Mouse (Mus musculus) liver, postnatal 0 days (tissue): ENCODE results near the gene Slc15a2. TPM values are rescaled to one million over a fixed set of nuclear protein-coding genes. Genes with fewer than 3 reads are reported as not detected.

Experiments used
- ATAC-seq: fragments of 200-750 bp; cut with Nextera tagmentation; 2 replicates; pipeline ENCODE4 v1.8.0; 2017; ENCODE audit warnings: mild to moderate bottlenecking, moderate library complexity
- DNase-seq: peaks from one replicate; pipeline ENCODE4 v3.0.0-alpha.2; 2016
- H3K27ac ChIP-seq: fragments of 300-500 bp; sonication (generic); 2 replicates; pipeline ENCODE4 v1.5.1; 2014; ENCODE audit warnings: antibody characterized with exemption, moderate library complexity, mild to moderate bottlenecking, low read depth
- H3K27me3 ChIP-seq: fragments of 300-500 bp; sonication (generic); 2 replicates; pipeline ENCODE4 v1.6.1; 2014; ENCODE audit warnings: low read length, control low read depth, mixed read lengths; ENCODE audit not compliant: insufficient read depth
- H3K36me3 ChIP-seq: fragments of 300-500 bp; sonication (generic); replicated peaks from 2 replicates; pipeline ENCODE4 v1.6.1; 2014; ENCODE audit warnings: mild to moderate bottlenecking, control low read depth, low read length, moderate library complexity, mixed read lengths; ENCODE audit not compliant: insufficient read depth
- H3K4me1 ChIP-seq: fragments of 300-500 bp; sonication (generic); 2 replicates; pipeline ENCODE4 v1.6.1; 2014; ENCODE audit warnings: antibody characterized with exemption, mild to moderate bottlenecking, control low read depth; ENCODE audit not compliant: insufficient read depth
- H3K4me2 ChIP-seq: fragments of 300-500 bp; sonication (generic); 2 replicates; pipeline ENCODE4 v1.6.1; 2014; ENCODE audit warnings: low read depth, mild to moderate bottlenecking, low read length, moderate library complexity, mixed read lengths
- H3K4me3 ChIP-seq: fragments of 300-500 bp; sonication (generic); 2 replicates; pipeline ENCODE4 v1.5.1; 2014; ENCODE audit warnings: low read depth, low read length
- H3K9ac ChIP-seq: fragments of 300-500 bp; sonication (generic); replicated peaks from 2 replicates; pipeline ENCODE4 v1.6.1; 2014; ENCODE audit warnings: mild to moderate bottlenecking, moderate library complexity
- H3K9me3 ChIP-seq: fragments of 300-500 bp; sonication (generic); 2 replicates; pipeline ENCODE4 v1.6.1; 2016; ENCODE audit warnings: mild to moderate bottlenecking, control low read depth, low read length, mixed read lengths
- CTCF ChIP-seq: sonication (generic); IDR thresholded peaks from 2 replicates; pipeline ENCODE4 v1.5.1; 2016; ENCODE audit warnings: antibody characterized with exemption, low read depth
- EP300 ChIP-seq: IDR thresholded peaks from 2 replicates; pipeline ENCODE4 v1.6.1; 2016; ENCODE audit warnings: antibody characterized with exemption, low read depth, mild to moderate bottlenecking
- WGBS: fragments of 180-500 bp; shearing (Covaris S2); extraction: QIAGEN DNeasy Blood & Tissue Kit; methylation state at CpG from one replicate; pipeline ENCODE4 v1.1.7; 2014; ENCODE audit not compliant: insufficient replicate concordance; 5-methylcytosine and 5-hydroxymethylcytosine counted together
- polyA plus RNA-seq: library from polyadenylated mRNA; unstranded; fragments of >200 nt; fragmentation: Nextera tagmentation; extraction: Ambion mirVana; gene quantifications from 2 replicates; pipeline ENCODE4 v1.2.1, GENCODE M21; 2015

The Slc15a2 gene
- polyA plus RNA-seq, 1 experiment from 2014 or later, result 1.8 TPM

GRCm38 (mm10) chr16:36820016-36820415, 35.3 kb upstream of the Slc15a2 start:
- no peak overlapping the region for H3K9ac ChIP-seq
- H3K36me3 ChIP-seq, result no peaks in the 10 kb centered on the region
- no peak for ATAC-seq
- DNase-seq, result no peak
- no peak overlapping the region for H3K4me3 ChIP-seq
- H3K27ac ChIP-seq, result no peak overlapping the region
- H3K9me3 ChIP-seq, result no peaks in the 10 kb centered on the region
- no peaks in the 10 kb centered on the region for H3K4me1 ChIP-seq
- H3K4me2 ChIP-seq, result no peak overlapping the region
- H3K27me3 ChIP-seq, result no peaks in the 10 kb centered on the region
- 74% methylated on average over 6 of the region's 6 CpGs for WGBS
- TF ChIP-seq CTCF (no peak), EP300 (no peak)

- Histone ChIP-seq H3K4me1 (no peaks in the 10 kb centered on the region), H3K9ac (no peak overlapping the region), H3K4me2 (no peak overlapping the region), H3K4me3 (no peak overlapping the region), H3K36me3 (no peaks in the 10 kb centered on the region), H3K9me3 (no peaks in the 10 kb centered on the region), H3K27ac (no peak overlapping the region), H3K27me3 (no peaks in the 10 kb centered on the region)
- ATAC-seq (peak; percentile 83), DNase-seq (peak; percentile 60)
- TF ChIP-seq CTCF (peak; percentile 77), EP300 (no peak)
- WGBS, result 19% methylated on average over 7 of the region's 7 CpGs
Measured at GRCm38 (mm10) chr16:36817321-36817926, 32.7 kb upstream of the Slc15a2 start.

GRCm38 (mm10) chr16:36816916-36817315, 32.2 kb upstream of the Slc15a2 start:
- no peak overlapping the region for H3K4me3 ChIP-seq
- DNase-seq, result no peak
- ATAC-seq, result 0 out of 2 replicates have a peak, but pooled peaks have one; percentile 29

GRCm38 (mm10) chr16:36813680-36814079, 28.9 kb upstream of the Slc15a2 start:
- H3K27ac ChIP-seq, result no peak overlapping the region
- no peak overlapping the region for H3K4me3 ChIP-seq
- H3K27me3 ChIP-seq, result no peaks in the 10 kb centered on the region
- no peaks in the 10 kb centered on the region for H3K36me3 ChIP-seq
- H3K4me2 ChIP-seq, result no peak overlapping the region
- TF ChIP-seq CTCF, result no peak
- TF ChIP-seq EP300, result no peak
- H3K4me1 ChIP-seq, result no peaks in the 10 kb centered on the region
- no peak overlapping the region for H3K9ac ChIP-seq
- ATAC-seq, result no peak
- WGBS, result 63% methylated on average over 3 of the region's 3 CpGs
- no peak for DNase-seq
- no peaks in the 10 kb centered on the region for H3K9me3 ChIP-seq

More at GRCm38 (mm10) chr16:36816916-36817315, 32.2 kb upstream of the Slc15a2 start:
- no peaks in the 10 kb centered on the region for H3K27me3 ChIP-seq
- no peak overlapping the region for H3K27ac ChIP-seq
- no peaks in the 10 kb centered on the region for H3K36me3 ChIP-seq
- no peak for TF ChIP-seq EP300
- H3K9me3 ChIP-seq, result no peaks in the 10 kb centered on the region
- no peaks in the 10 kb centered on the region for H3K4me1 ChIP-seq
- H3K9ac ChIP-seq, result no peak overlapping the region
- no peak overlapping the region for H3K4me2 ChIP-seq

GRCm38 (mm10) chr16:36808616-36809015, 23.9 kb upstream of the Slc15a2 start:
- WGBS, result 71% methylated on average over 3 of the region's 3 CpGs
- Histone ChIP-seq H3K36me3 (no peaks in the 10 kb centered on the region), H3K4me2 (no peak overlapping the region), H3K4me1 (no peaks in the 10 kb centered on the region), H3K27me3 (no peaks in the 10 kb centered on the region), H3K9me3 (no peaks in the 10 kb centered on the region), H3K9ac (no peak overlapping the region), H3K27ac (no peak overlapping the region), H3K4me3 (no peak overlapping the region)
- TF ChIP-seq EP300 (no peak), CTCF (no peak)
- DNase-seq, result no peak
- ATAC-seq, result no peak

- peak; percentile 50 for TF ChIP-seq CTCF
- no peak for TF ChIP-seq EP300
- WGBS, result 92% methylated on average over 3 of the region's 3 CpGs
- no peak for ATAC-seq
- Histone ChIP-seq H3K4me2 (no peak overlapping the region), H3K36me3 (no peaks in the 10 kb centered on the region), H3K9me3 (0 out of 2 replicates have a peak, but pooled peaks cover 3% of the 10 kb centered on the region), H3K4me1 (no peaks in the 10 kb centered on the region), H3K4me3 (no peak overlapping the region), H3K27ac (no peak overlapping the region), H3K9ac (no peak overlapping the region), H3K27me3 (no peaks in the 10 kb centered on the region)
- no peak for DNase-seq
Measured at GRCm38 (mm10) chr16:36802361-36802760, 17.6 kb upstream of the Slc15a2 start.

GRCm38 (mm10) chr16:36798334-36798733, 13.6 kb upstream of the Slc15a2 start:
- no peak for ATAC-seq

More at GRCm38 (mm10) chr16:36798334-36798733, 13.6 kb upstream of the Slc15a2 start:
- TF ChIP-seq CTCF (no peak), EP300 (no peak)
- H3K27me3 ChIP-seq, result no peaks in the 10 kb centered on the region
- H3K9ac ChIP-seq, result no peak overlapping the region
- H3K27ac ChIP-seq, result no peak overlapping the region
- WGBS, result 62% methylated on average over 2 of the region's 2 CpGs
- H3K36me3 ChIP-seq, result no peaks in the 10 kb centered on the region
- no peak overlapping the region for H3K4me3 ChIP-seq
- H3K4me2 ChIP-seq, result no peak overlapping the region
- DNase-seq, result no peak
- 0 out of 2 replicates have a peak, but pooled peaks cover 3% of the 10 kb centered on the region for H3K9me3 ChIP-seq
- H3K4me1 ChIP-seq, result no peaks in the 10 kb centered on the region
